Mouse (Mus musculus): Measurements from ENCODE around the gene Per2. TPM values are rescaled to one million over a fixed set of nuclear protein-coding genes. Genes with fewer than 3 reads are reported as not detected.

The Per2 gene
- total RNA-seq, 2 experiments from 2014 or later, result 2.1 to 11.7 TPM

- no peak for DNase-seq (ENCODE audit: low spot score)
- intact Hi-C loops (cut with DNase I), result no loop called here
Observed at GRCm38 (mm10) chr1:91463336-91463995, 4.3 kb upstream of the Per2 start.

- intact Hi-C loops (cut with DNase I), result no loop called here
- no peak for DNase-seq (ENCODE audit: low spot score)
Observed at GRCm38 (mm10) chr1:91460564-91460963, 1.4 kb upstream of the Per2 start.

DNA sequence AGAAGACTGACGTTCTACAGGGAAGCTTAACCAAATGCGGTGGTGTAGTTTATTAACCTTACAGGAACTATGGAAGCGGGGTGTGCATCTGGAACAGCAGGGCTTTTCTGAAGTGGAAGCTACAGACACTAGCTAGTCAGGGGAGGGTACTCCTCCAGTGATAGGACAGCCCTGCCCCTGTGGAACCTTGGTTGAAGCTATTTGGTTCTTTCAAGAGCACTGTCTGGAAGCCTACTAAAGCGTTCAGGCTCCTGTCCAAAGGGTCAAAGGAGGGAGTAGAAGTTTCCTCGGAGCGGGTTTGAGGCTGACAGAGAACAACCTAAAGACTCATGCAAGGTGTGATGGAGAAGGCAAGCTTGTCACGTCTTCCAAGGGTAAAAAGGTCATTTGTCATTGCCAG is 945 bp upstream of the Per2 start:
- no peak for DNase-seq (ENCODE audit: low spot score)
- intact Hi-C loops (cut with DNase I), result no loop called here

DNA sequence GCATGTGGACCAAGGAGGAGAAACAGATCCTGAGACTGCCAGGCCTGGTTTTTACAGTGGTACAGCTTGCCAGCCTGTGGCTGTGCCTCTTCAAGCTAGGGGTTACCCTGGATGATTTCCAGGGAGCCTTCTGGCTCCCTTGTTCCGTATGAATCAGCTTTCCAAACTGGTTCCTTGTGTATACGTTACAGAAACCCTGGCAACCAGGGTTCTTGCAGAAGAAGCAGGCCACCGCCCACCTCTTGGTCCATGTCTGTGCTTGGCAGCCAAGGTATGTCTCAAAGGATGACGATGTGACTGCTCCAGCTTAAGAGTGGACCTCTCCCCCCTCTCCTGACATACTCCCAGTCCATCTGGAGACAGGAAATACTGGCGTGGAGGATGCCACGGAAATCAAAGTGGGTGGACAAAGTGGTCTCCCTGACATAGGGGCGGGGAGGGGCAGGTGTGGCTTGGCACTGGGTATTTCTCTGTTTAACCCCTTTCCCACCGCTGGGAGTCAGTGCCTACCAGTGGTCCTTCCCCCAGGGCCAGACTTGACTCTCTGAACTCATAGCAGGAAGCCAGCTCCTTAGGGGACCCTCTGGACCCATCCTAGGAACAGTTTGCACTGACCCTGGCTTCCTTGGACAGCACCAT is 782 bp downstream of the Per2 start:
- intact Hi-C loops (cut with DNase I), result no loop called here

GRCm38 (mm10) chr1:91457698-91458097 is 1.4 kb downstream of the Per2 start:
- intact Hi-C loops (cut with DNase I), result no loop called here
- no peak for DNase-seq (ENCODE audit: low spot score)

More for the DNA sequence above, 782 bp downstream of the Per2 start:
- peak; percentile 69 for DNase-seq (ENCODE audit: low spot score)

DNA sequence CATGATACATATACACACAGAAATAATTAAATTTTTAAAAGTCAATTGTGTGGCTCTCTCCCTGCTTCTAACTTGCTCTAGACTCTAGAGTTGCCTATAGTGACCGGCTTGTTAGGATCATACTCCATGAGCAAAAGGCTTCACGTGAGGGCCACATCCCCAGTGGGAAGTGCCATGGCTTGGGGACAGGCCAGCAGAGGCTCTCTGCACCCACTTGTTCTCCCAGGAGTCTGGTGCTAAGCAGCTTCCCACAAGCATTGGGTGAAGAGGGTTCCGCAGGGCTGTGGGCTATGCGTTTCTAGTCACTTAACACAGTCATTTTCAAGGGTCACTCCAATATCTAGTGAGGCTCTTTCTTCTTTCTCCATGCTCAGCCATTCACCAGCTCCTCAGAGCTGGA is 2.0 kb downstream of the Per2 start:
- DNase-seq (ENCODE audit: low spot score), result no peak
- intact Hi-C loops (cut with DNase I), result no loop called here

DNA sequence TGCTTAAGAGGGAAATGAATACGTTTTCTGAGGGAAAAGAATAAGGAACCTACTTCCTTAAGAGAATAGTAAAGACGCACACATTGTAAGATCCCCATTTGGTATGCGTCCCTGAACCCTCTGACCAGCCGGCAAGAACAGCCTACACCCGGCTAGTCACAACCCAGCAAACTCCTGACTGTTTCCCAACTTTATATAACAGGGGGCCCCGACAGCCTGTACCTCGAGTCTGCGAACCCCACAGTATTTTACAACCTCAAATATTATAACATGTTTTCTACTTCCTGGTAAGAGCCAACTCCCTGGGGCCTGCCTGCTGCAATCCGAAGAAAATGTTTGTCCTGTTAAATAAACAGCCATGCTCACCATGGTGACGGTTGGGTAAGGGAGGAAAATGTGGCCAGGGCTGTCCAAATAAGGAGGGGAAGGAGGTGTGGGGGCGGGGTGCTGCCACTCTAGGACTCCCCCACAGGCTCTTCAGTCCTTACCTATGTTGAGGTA is 2.8 kb downstream of the Per2 start:
- intact Hi-C loops (cut with DNase I), result no loop called here
- peak; percentile 74 for DNase-seq (ENCODE audit: low spot score)

DNA sequence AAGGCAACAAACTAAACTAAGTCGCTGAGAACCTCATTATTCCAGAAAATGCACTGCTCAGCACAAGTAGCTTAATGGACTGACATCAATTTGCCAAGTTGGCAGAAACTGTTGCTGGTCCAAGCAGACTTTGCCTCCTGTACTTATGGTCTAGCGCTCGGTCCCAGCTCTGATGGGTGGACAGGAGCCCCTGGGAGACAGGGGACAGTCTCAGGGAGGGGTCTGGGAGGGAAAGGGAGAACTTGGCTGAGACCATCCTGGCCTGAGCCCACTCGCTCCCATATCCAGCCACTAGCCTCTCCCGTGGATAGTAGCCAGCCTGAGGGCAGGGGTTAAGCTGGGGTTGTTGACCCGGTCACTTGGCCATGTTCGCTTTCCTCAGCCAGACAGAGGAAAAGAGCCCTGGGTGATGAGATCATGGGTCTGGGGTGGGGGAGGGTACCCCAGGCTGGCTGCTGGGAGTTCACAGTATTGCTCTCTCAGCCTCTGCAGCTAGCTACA is 3.4 kb downstream of the Per2 start:
- intact Hi-C loops (cut with DNase I), result no loop called here
- DNase-seq (ENCODE audit: low spot score), result peak; percentile 73

- intact Hi-C loops (cut with DNase I), result no loop called here
- no peak for DNase-seq (ENCODE audit: low spot score)
Observed at GRCm38 (mm10) chr1:91454927-91455326, 4.2 kb downstream of the Per2 start.

DNA sequence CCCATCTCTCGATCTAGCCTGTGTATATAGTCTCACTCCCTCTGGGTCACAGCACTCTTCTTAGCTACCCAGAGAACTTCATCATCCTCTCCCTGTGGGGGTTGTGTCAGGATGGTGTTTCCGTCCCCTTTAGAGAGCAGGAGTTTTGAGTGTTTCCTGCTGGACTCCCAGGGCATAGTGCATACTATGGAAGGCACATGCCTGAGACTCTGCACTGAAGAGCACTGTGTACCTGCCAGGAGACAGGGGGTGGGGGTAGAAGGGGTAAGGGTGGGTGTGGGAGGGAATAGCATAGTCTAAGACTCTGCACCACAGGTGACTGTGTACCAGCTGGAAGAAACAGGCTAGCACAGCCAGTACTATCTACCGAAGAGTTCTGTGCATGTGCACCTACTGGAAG is 4.8 kb downstream of the Per2 start:
- intact Hi-C loops (cut with DNase I), result no loop called here
- no peak for DNase-seq (ENCODE audit: low spot score)

GRCm38 (mm10) chr1:91453932-91454331 is 5.2 kb downstream of the Per2 start:
- intact Hi-C loops (cut with DNase I), result no loop called here
- no peak for DNase-seq (ENCODE audit: low spot score)

GRCm38 (mm10) chr1:91451547-91452084 is 7.5 kb downstream of the Per2 start:
- no peak for DNase-seq (ENCODE audit: low spot score)
- intact Hi-C loops (cut with DNase I), result no loop called here

GRCm38 (mm10) chr1:91450851-91451250 is 8.3 kb downstream of the Per2 start:
- DNase-seq (ENCODE audit: low spot score), result no peak
- intact Hi-C loops (cut with DNase I), result no loop called here

GRCm38 (mm10) chr1:91448688-91449087 is 10.4 kb downstream of the Per2 start:
- intact Hi-C loops (cut with DNase I), result no loop called here
- DNase-seq (ENCODE audit: low spot score), result no peak

DNA sequence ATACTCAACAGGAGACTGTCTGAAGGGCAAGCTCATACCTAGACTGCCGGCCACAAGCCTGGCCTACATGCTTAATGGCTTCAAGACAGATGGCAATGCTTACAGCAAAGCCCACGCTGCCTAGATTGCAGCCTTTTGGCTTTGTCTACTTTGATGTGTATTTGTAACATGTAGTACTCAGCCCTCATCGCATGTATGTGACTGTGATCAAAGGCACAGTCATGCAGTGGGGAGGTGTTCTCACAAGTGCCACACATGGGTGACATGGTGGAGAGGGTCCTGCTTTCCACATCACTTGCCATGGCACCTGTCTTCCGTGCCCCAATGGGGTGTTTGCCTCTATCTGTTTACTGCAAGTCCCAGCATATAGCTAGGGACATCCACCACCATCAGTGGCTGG is 12.6 kb downstream of the Per2 start:
- DNase-seq (ENCODE audit: low spot score), result no peak
- intact Hi-C loops (cut with DNase I), result no loop called here

DNA sequence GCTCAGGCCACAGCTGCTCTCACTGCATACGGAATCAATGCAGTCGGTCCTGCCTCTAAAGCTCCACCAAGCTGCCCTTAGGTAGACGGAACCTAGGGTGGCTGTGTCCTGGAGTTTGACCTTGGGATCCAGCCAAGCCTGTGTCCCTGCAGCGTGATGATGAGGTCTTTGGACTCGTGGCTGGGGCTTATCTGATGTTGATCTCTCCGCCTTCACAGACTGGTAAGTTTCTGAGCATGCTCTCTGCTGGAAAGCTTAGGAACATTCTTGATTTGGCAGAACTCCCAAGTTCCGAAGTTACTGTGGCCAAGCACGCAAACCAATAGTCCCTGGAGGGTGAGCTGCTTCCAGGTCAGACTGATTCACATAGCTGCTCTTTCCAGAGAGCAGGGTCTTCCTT is 13.1 kb downstream of the Per2 start:
- peak; percentile 79 for DNase-seq (ENCODE audit: low spot score)
- intact Hi-C loops (cut with DNase I), result no loop called here

- DNase-seq (ENCODE audit: low spot score), result no peak
- intact Hi-C loops (cut with DNase I), result no loop called here
Observed at GRCm38 (mm10) chr1:91444841-91445830, 14.0 kb downstream of the Per2 start.

DNA sequence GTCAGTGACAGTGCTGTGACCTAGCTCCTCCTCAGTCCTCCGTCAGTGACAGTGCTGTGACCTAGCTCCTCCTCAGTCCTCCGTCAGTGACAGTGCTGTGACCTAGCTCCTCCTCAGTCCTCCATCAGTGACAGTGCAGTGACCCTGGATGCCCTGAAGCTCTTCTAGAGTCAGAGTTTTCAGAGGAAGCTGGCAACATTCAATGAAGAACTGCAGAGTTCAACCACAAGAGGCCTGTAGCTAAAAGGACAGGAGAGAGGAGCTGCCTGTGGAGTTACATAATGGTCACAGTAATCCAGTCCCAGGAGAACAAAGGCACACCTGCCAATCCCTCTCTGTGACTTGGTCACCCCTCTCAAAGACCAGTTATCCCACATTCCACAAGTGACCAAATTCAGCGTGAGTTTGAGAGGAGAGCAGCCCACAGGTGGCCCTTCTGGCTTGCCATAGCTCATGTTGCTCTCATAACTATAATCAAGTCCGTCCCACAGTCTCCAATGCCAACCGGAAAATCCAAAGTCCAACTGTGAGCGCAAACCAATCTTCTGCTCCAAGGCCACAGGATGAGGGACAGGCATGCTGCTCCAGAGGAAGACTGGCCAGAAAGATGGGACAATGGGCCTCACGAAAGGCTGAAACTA is 16.7 kb downstream of the Per2 start:
- intact Hi-C loops (cut with DNase I), result no loop called here
- DNase-seq (ENCODE audit: low spot score), result no peak

GRCm38 (mm10) chr1:91441855-91442254 is 17.3 kb downstream of the Per2 start:
- DNase-seq (ENCODE audit: low spot score), result no peak
- intact Hi-C loops (cut with DNase I), result no loop called here

- no peak for DNase-seq (ENCODE audit: low spot score)
- intact Hi-C loops (cut with DNase I), result no loop called here
Observed at GRCm38 (mm10) chr1:91439776-91440175, 19.3 kb downstream of the Per2 start.

All from heart, postnatal 25 days (tissue).